Mouse (Mus musculus): ENCODE results near the gene Adm2. TPM values are rescaled to one million over a fixed set of nuclear protein-coding genes. Genes with fewer than 3 reads are reported as not detected.

Adm2 gene
- polyA plus RNA-seq, 1 experiment from 2014 or later = 0.33 TPM

GRCm38 (mm10) chr15:89308406-89309139 lies 13.9 kb upstream of the Adm2 start:
- 78% methylated on average over 7 of the region's 7 CpGs for WGBS
- H3K4me3 ChIP-seq (ENCODE audit: low read depth, low read length) = no peak overlapping the region
- no peaks in the 10 kb centered on the region for H3K27me3 ChIP-seq (ENCODE audit: insufficient read depth, low read length)
- H3K4me1 ChIP-seq (ENCODE audit: insufficient read depth) = 0 out of 2 replicates have a peak, but pooled peaks cover 6% of the 10 kb centered on the region
- H3K4me2 ChIP-seq = no peak overlapping the region
- peaks cover 42% of the 10 kb centered on the region for H3K36me3 ChIP-seq (ENCODE audit: insufficient read depth)
- H3K27ac ChIP-seq (ENCODE audit: low read depth) = no peak overlapping the region
- DNase-seq (no peak), ATAC-seq (ENCODE audit: insufficient read depth) (no peak)
- no peak overlapping the region for H3K9ac ChIP-seq
- no peak for TF ChIP-seq CTCF (IDR thresholded peaks at IDR 0.05; ENCODE audit: low read depth)
- no peaks in the 10 kb centered on the region for H3K9me3 ChIP-seq (ENCODE audit: low read depth, low read length)

- H3K27me3 ChIP-seq (ENCODE audit: insufficient read depth, low read length) = no peaks in the 10 kb centered on the region
- H3K27ac ChIP-seq (ENCODE audit: low read depth) = no peak overlapping the region
- 65% methylated on average over 6 of the region's 6 CpGs for WGBS
- H3K9me3 ChIP-seq (ENCODE audit: low read depth, low read length) = no peaks in the 10 kb centered on the region
- no peak overlapping the region for H3K4me2 ChIP-seq
- H3K9ac ChIP-seq = no peak overlapping the region
- TF ChIP-seq CTCF (IDR thresholded peaks at IDR 0.05; ENCODE audit: low read depth) = no peak
- ATAC-seq (ENCODE audit: insufficient read depth) = no peak
- DNase-seq = no peak
- no peak overlapping the region for H3K4me3 ChIP-seq (ENCODE audit: low read depth, low read length)
- H3K36me3 ChIP-seq (ENCODE audit: insufficient read depth) = peaks cover 27% of the 10 kb centered on the region
- H3K4me1 ChIP-seq (ENCODE audit: insufficient read depth) = peaks cover 12% of the 10 kb centered on the region; the same call in 1 of the 2 replicates
Observed at GRCm38 (mm10) chr15:89309962-89310498, 12.5 kb upstream of the Adm2 start.

GRCm38 (mm10) chr15:89313359-89313758 lies 9.2 kb upstream of the Adm2 start:
- Histone ChIP-seq H3K27ac (ENCODE audit: low read depth) (no peak overlapping the region), H3K4me2 (peak overlapping the region; percentile 88), H3K9me3 (ENCODE audit: low read depth, low read length) (no peaks in the 10 kb centered on the region), H3K4me3 (ENCODE audit: low read depth, low read length) (no peak overlapping the region), H3K27me3 (ENCODE audit: insufficient read depth, low read length) (no peaks in the 10 kb centered on the region), H3K36me3 (ENCODE audit: insufficient read depth) (no peaks in the 10 kb centered on the region), H3K9ac (0 out of 2 replicates have a peak overlapping the region, but pooled peaks have one; percentile 13), H3K4me1 (ENCODE audit: insufficient read depth) (peaks cover 12% of the 10 kb centered on the region; the same call in 1 of the 2 replicates)
- ATAC-seq (ENCODE audit: insufficient read depth) = no peak
- no peak for TF ChIP-seq CTCF (IDR thresholded peaks at IDR 0.05; ENCODE audit: low read depth)
- DNase-seq = no peak
- WGBS = 51% methylated on average over 4 of the region's 4 CpGs

- peak overlapping the region; percentile 95 for H3K4me3 ChIP-seq (ENCODE audit: low read depth, low read length)
- no peaks in the 10 kb centered on the region for H3K36me3 ChIP-seq (ENCODE audit: insufficient read depth)
- ATAC-seq (ENCODE audit: insufficient read depth) (no peak), DNase-seq (no peak)
- H3K27me3 ChIP-seq (ENCODE audit: insufficient read depth, low read length) = no peaks in the 10 kb centered on the region
- H3K27ac ChIP-seq (ENCODE audit: low read depth) = no peak overlapping the region
- TF ChIP-seq CTCF (IDR thresholded peaks at IDR 0.05; ENCODE audit: low read depth) = no peak
- H3K9ac ChIP-seq = peak overlapping the region; percentile 86
- H3K9me3 ChIP-seq (ENCODE audit: low read depth, low read length) = no peaks in the 10 kb centered on the region
- peaks cover 12% of the 10 kb centered on the region; the same call in 1 of the 2 replicates for H3K4me1 ChIP-seq (ENCODE audit: insufficient read depth)
- peak overlapping the region; percentile 88 for H3K4me2 ChIP-seq
- WGBS = 43% methylated on average over 3 of the region's 3 CpGs
Observed at GRCm38 (mm10) chr15:89314107-89314506, 8.4 kb upstream of the Adm2 start.

GRCm38 (mm10) chr15:89314511-89315189 lies 7.9 kb upstream of the Adm2 start:
- Histone ChIP-seq H3K36me3 (ENCODE audit: insufficient read depth) (no peaks in the 10 kb centered on the region), H3K27me3 (ENCODE audit: insufficient read depth, low read length) (no peaks in the 10 kb centered on the region), H3K27ac (ENCODE audit: low read depth) (peak overlapping the region; percentile 50; the same call in 1 of the 2 replicates), H3K9me3 (ENCODE audit: low read depth, low read length) (no peaks in the 10 kb centered on the region), H3K4me1 (ENCODE audit: insufficient read depth) (peaks cover 12% of the 10 kb centered on the region; the same call in 1 of the 2 replicates), H3K9ac (peak overlapping the region; percentile 86), H3K4me2 (peak overlapping the region; percentile 88), H3K4me3 (ENCODE audit: low read depth, low read length) (peak overlapping the region; percentile 95)
- peak; percentile 54 for TF ChIP-seq CTCF (IDR thresholded peaks at IDR 0.05; ENCODE audit: low read depth)
- WGBS = under 1% methylated on average over 58 of the region's 58 CpGs
- ATAC-seq (ENCODE audit: insufficient read depth) (peak; percentile 52), DNase-seq (peak; percentile 66)

GRCm38 (mm10) chr15:89315190-89315731 lies 7.3 kb upstream of the Adm2 start, which contains the start of gene Sbf1:
TSS of gene Sbf1 (minus strand) at chr15:89315311.
- Histone ChIP-seq H3K36me3 (ENCODE audit: insufficient read depth) (no peaks in the 10 kb centered on the region), H3K27ac (ENCODE audit: low read depth) (peak within 1 kb of the TSS; percentile 50; the same call in 1 of the 2 replicates), H3K9me3 (ENCODE audit: low read depth, low read length) (no peaks in the 10 kb centered on the region), H3K9ac (peak within 1 kb of the TSS; percentile 86), H3K4me3 (ENCODE audit: low read depth, low read length) (peak within 1 kb of the TSS; percentile 95), H3K4me2 (peak within 1 kb of the TSS; percentile 88), H3K27me3 (ENCODE audit: insufficient read depth, low read length) (no peaks in the 10 kb centered on the region), H3K4me1 (ENCODE audit: insufficient read depth) (peaks cover 12% of the 10 kb centered on the region; the same call in 1 of the 2 replicates)
- ATAC-seq (ENCODE audit: insufficient read depth) = peak; percentile 100
- WGBS = under 1% methylated on average over 36 of the region's 37 CpGs
- no peak for TF ChIP-seq CTCF (IDR thresholded peaks at IDR 0.05; ENCODE audit: low read depth)
- DNase-seq = peak; percentile 99
